Mouse (Mus musculus): Measurements from ENCODE around the gene Alg14.
A peak's percentile ranks its signal among the peaks of the same experiment; 100 is the strongest.

DNA sequence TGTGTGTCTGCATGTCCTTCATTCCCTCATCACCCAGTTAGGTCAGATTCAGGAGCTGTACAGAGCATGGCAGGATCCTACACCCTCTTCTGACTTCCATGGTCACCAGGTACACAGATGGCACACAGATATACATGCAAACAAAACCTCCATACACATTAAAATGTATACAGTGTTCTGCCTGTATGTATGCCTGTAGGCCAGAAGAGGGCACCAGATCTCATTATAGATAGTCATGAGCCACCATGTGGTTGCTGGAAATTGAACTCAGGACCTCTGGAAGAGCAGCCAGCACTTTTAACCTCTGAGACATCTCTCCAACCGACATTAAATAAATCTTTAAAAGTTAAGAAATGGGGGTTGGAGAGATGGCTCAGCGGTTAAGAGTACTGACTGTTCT is 2.6 kb downstream of the Alg14 start:
- TF ChIP-seq CTCF (IDR thresholded peaks at IDR 0.05; ENCODE audit: low read depth) = peak; percentile 58
- no peak for TF ChIP-seq EP300 (optimal IDR thresholded peaks at IDR 0.05)

All from stomach, postnatal 0 days (tissue).